Mouse (Mus musculus): Measurements from ENCODE around the gene Calu. TPM values are rescaled to one million over a fixed set of nuclear protein-coding genes. Genes with fewer than 3 reads are reported as not detected.

Calu gene
- total RNA-seq, 2 experiments from 2014 or later: 239 to 241 TPM

DNA sequence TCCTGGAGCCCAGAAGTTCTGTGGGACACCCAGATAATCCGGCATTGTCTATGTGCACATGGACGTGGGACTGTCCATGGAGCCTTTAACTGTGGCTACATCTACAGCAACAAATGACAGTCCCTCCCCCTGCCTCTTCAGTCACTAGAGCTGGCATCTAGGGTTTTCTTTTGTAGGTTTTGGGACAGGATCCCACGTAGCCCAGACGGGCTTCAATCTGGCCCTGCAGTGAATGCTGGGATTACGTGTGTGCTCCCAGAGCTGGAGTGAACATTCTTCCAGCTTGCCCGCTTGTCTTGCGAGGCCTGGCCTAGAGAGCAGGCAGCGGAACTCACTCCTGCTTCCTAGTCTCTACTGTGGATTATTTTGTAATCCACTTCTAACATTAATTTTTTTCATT, 77.2 kb downstream of the Calu start:
- no peak for DNase-seq

DNA sequence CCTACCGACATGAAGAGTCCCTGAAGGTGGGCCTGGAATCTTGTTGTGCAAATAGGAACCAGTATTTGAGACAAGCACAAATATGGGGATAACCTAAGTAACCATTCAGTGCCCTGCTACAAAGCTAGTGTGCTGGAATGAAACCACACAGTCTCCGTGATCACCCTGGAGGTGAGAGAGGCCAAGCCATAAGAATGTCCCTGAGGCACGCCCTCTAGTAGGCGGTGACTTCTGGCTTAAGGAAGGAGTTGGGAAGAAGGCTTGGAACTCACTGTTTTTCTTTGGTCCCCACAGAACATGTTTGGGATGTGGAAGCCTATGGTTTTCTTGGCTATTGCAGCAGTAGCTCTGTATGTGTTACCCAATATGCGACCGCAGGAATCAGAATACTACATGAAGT, 78.5 kb downstream of the Calu start:
- DNase-seq: no peak

Small RNAs within 50 kb of the gene (microRNA-seq; reads per million reads assigned to microRNA genes)
- 0 reads per million in 2 experiments for gene Gm26220
- gene Gm44354: 0 reads per million in 2 experiments

Other genes starting within 250 kb of the Calu start
- gene Rbm28, start 183.1 kb upstream of the Calu start, total RNA-seq (2021): 10 to 100 TPM; 16.2 to 19.5 TPM
- gene Prrt4, start 168.5 kb upstream of the Calu start, total RNA-seq (2021): 1 to 10 TPM; 1.3 to 1.7 TPM
- 10 to 100 TPM; 18.8 to 19.6 TPM for gene Impdh1, start 131.7 kb upstream of the Calu start, total RNA-seq (2021)
- gene Hilpda, start 75.6 kb upstream of the Calu start, total RNA-seq (2021): 1 to 10 TPM; 4.6 to 5.9 TPM
- gene Fam71f2, start 68.5 kb upstream of the Calu start, total RNA-seq (2021): not detected
- not detected for gene Fam71f1, start 28.9 kb upstream of the Calu start, total RNA-seq (2021)
- not detected for gene Opn1sw, start 40.4 kb downstream of the Calu start, total RNA-seq (2021)
- gene Ccdc136, start 48.2 kb downstream of the Calu start, total RNA-seq (2021): 1 to 10 TPM; 1.6 to 2.1 TPM
- 100 to 1,000 TPM; 215 to 222 TPM for gene Flnc, start 85.2 kb downstream of the Calu start, total RNA-seq (2021)
- gene Atp6v1f, start 119.6 kb downstream of the Calu start, total RNA-seq (2021): 100 to 1,000 TPM; 111 to 118 TPM
- not detected for gene Atp6v1fnb, start 123.4 kb downstream of the Calu start, total RNA-seq (2021)
- gene Kcp, start 159.9 kb downstream of the Calu start, total RNA-seq (2021): 1 to 10 TPM; 2.6 to 3.1 TPM
- gene Irf5, start 178.6 kb downstream of the Calu start, total RNA-seq (2021): 1 to 10 TPM; 2.8 to 4.3 TPM